Mouse (Mus musculus): ENCODE measurements around the gene Chsy1. TPM values are rescaled to one million over a fixed set of nuclear protein-coding genes. Genes with fewer than 3 reads are reported as not detected.
A peak's percentile ranks its signal among the peaks of the same experiment; 100 is the strongest.

Chsy1 gene
- polyA plus RNA-seq, 1 experiment from 2014 or later, result 13.4 TPM

DNA sequence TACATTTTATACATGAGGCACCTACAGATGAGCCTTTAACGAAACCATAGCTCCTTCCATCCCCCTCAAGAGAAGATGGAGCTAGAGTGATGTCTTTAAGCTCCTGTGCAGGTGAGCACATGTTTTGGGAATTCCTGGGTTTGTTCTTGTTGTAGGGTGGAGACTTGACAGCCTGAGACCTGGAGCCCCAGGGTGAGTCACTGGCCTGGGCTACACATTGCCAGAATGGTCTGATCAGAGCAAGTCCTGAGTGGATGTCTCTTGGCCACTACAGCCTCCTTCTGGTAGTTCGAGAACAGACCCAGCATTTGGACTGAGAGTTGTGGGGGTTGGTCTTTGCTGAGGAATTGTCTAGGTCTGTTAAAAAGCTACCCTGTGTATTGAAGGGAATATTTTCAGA is 92.3 kb downstream of the Chsy1 start:
- H3K4me3 ChIP-seq, result no peak overlapping the region
- H3K27me3 ChIP-seq (replicated peaks), result no peaks in the 10 kb centered on the region
- peaks cover 11% of the 10 kb centered on the region for H3K4me1 ChIP-seq
- H3K36me3 ChIP-seq, result no peaks in the 10 kb centered on the region
- H3K9ac ChIP-seq, result no peak overlapping the region
- no peak overlapping the region for H3K4me2 ChIP-seq (replicated peaks)
- H3K9me3 ChIP-seq, result peaks cover 4% of the 10 kb centered on the region; the same call in 1 of the 2 replicates
- no peak for ATAC-seq (ENCODE audit: low FRiP score, low read depth)
- H3K27ac ChIP-seq, result no peak overlapping the region
- 85% methylated on average over 2 of the region's 2 CpGs for whole genome bisulfite sequencing

DNA sequence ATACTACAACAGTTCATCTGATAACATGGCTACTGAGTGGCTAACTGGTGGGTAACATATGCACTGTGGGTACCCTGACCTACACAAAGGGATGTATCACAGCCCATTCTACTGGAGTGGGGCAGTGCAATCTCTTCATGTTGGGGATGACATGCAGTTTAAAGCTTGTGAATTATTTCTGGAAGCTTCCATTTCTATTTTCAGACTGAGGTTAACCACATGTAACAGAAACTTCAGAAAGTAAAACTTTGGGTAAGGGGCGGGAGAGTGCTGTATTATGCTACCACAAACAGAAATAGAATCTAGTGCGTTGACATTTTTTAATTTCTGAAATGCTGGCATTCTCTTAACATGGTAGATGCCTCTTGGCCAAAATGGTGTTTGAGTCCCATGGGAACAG is 100.6 kb downstream of the Chsy1 start:
- H3K27me3 ChIP-seq (replicated peaks), result no peaks in the 10 kb centered on the region
- WGBS, result 87% methylated on average over 2 of the region's 2 CpGs
- H3K9me3 ChIP-seq, result no peaks in the 10 kb centered on the region
- H3K9ac ChIP-seq, result no peak overlapping the region
- H3K4me2 ChIP-seq (replicated peaks), result no peak overlapping the region
- H3K4me3 ChIP-seq, result no peak overlapping the region
- ATAC-seq (ENCODE audit: low FRiP score, low read depth), result no peak
- H3K4me1 ChIP-seq, result no peaks in the 10 kb centered on the region
- no peak overlapping the region for H3K27ac ChIP-seq
- H3K36me3 ChIP-seq, result no peaks in the 10 kb centered on the region

DNA sequence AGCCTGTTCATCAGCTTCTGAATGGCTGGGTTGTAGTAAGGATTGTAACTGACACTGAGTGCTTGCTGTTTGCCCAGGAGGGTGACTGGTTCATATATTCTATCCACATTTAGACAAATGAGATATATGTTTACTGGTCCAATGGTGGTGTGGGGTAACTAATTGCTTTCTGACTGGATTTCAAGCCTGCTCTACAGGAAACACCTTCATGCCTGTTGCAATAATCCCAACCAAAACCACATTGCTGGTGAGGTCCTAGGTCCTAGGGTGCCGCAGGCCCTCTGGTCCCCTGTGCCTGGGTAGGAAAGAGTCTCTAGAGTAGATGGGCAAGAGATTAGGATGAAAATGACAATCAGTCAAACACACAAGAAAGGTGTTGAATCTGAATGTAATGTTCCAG is 103.6 kb downstream of the Chsy1 start:
- Histone ChIP-seq H3K9ac (no peak overlapping the region), H3K4me1 (peaks cover 4% of the 10 kb centered on the region), H3K4me3 (no peak overlapping the region), H3K4me2 (replicated peaks) (no peak overlapping the region), H3K36me3 (no peaks in the 10 kb centered on the region), H3K27ac (no peak overlapping the region), H3K9me3 (no peaks in the 10 kb centered on the region), H3K27me3 (replicated peaks) (no peaks in the 10 kb centered on the region)
- WGBS, result 92% methylated on average over 1 of the region's 1 CpGs
- ATAC-seq (ENCODE audit: low FRiP score, low read depth), result no peak

DNA sequence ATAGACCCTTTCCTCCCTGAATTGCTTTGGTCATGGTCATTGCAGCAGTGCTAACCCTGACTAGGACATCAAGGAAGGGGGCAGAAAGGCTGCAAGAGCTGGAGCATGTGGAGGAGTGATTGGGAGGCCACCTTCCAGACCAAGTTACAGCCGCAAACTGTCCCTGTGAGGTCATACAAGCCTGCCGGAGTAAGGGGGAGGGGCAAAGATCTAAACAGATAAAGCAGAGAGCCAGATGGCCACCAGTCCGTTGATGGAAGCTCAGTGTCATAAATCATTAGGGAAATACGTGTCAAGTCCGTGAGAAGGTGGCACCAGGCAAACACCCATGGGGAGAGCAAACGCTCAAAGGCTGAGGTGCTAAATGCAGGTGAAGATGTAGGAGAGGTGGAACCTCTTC is 105.2 kb downstream of the Chsy1 start:
- Histone ChIP-seq H3K9ac (no peak overlapping the region), H3K27ac (no peak overlapping the region), H3K4me2 (replicated peaks) (no peak overlapping the region), H3K36me3 (no peaks in the 10 kb centered on the region), H3K4me1 (peaks cover 13% of the 10 kb centered on the region), H3K27me3 (replicated peaks) (no peaks in the 10 kb centered on the region), H3K4me3 (no peak overlapping the region), H3K9me3 (no peaks in the 10 kb centered on the region)
- WGBS, result 60% methylated on average over 6 of the region's 6 CpGs
- no peak for ATAC-seq (ENCODE audit: low FRiP score, low read depth)

DNA sequence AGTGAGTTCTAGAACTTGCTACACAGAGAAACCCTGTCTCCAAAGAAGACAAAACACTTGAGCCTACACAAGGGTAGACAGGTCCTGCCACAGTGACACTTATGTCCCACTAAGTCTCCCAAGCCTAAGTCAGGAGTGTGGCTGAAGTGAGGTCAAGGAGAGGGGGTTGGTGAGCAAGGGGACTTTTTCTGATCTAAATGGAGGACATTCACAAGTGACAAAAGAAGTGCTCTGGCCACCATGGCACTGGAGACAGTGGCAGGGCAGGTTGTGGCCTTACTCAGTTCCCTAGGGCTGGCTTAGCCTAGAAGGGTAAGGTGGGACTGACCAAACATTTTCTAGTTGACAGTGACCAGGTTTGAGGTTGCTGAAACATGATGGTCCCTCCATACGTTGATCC is 106.6 kb downstream of the Chsy1 start:
- H3K9me3 ChIP-seq, result no peaks in the 10 kb centered on the region
- no peaks in the 10 kb centered on the region for H3K36me3 ChIP-seq
- peaks cover 13% of the 10 kb centered on the region for H3K4me1 ChIP-seq
- no peak for ATAC-seq (ENCODE audit: low FRiP score, low read depth)
- H3K27ac ChIP-seq, result no peak overlapping the region
- WGBS, result 82% methylated on average over 1 of the region's 1 CpGs
- H3K9ac ChIP-seq, result no peak overlapping the region
- no peak overlapping the region for H3K4me2 ChIP-seq (replicated peaks)
- H3K4me3 ChIP-seq, result no peak overlapping the region
- no peaks in the 10 kb centered on the region for H3K27me3 ChIP-seq (replicated peaks)

DNA sequence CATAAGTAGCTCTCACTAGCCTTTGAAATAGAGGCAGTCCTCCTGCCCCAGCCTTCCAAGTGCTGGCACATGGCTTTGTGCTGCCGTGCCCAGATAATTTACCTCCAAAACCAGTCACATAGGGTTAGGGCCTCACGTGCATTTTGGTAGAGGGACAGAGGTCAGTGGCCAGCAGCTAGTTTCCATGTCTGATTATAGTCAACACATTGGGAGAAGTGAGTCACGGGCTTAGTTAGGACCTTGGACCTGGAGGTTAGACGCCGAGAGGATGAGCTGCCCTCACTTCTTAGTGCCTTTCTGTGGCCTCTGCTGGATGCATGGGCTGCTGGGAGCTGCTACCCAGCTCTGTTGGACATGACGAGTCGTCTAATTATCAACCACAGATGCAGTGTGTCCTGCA is 107.7 kb downstream of the Chsy1 start:
- Histone ChIP-seq H3K4me3 (no peak overlapping the region), H3K36me3 (no peaks in the 10 kb centered on the region), H3K4me2 (replicated peaks) (no peak overlapping the region), H3K27ac (no peak overlapping the region), H3K9me3 (no peaks in the 10 kb centered on the region), H3K9ac (no peak overlapping the region), H3K27me3 (replicated peaks) (no peaks in the 10 kb centered on the region), H3K4me1 (peaks cover 13% of the 10 kb centered on the region)
- no peak for ATAC-seq (ENCODE audit: low FRiP score, low read depth)
- WGBS, result 77% methylated on average over 7 of the region's 7 CpGs

DNA sequence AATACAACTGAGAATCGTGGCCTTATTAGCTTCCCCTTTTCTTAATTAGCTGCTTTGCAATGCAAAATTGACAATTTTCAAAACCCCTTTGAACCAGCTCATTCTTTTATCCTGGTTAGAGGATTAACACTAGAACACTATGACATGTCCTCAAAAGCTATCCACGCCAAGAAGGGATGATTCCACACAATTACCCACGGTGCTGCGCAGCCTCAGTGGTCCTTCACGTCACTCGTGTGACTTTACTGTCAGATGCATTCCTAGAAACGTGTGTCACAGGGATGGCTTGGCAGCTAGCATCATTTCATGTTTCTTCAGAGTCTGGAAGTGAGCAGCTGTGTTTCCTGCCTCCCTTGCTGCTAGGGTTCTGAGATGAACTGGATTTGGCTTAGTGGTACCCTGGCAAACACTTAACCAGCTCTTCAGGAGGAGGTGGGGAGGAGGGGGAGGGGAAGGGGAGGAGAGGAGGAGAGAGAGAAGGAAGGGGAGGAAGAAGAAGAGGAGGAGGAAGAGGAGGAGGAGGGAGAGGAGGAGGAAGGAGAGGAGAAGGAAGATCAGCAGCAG is 108.3 kb downstream of the Chsy1 start:
- Histone ChIP-seq H3K27me3 (replicated peaks) (no peaks in the 10 kb centered on the region), H3K27ac (no peak overlapping the region), H3K4me1 (peaks cover 15% of the 10 kb centered on the region), H3K9ac (no peak overlapping the region), H3K9me3 (no peaks in the 10 kb centered on the region), H3K4me3 (no peak overlapping the region), H3K4me2 (replicated peaks) (no peak overlapping the region), H3K36me3 (no peaks in the 10 kb centered on the region)
- ATAC-seq (ENCODE audit: low FRiP score, low read depth), result no peak
- 79% methylated on average over 7 of the region's 7 CpGs for WGBS

DNA sequence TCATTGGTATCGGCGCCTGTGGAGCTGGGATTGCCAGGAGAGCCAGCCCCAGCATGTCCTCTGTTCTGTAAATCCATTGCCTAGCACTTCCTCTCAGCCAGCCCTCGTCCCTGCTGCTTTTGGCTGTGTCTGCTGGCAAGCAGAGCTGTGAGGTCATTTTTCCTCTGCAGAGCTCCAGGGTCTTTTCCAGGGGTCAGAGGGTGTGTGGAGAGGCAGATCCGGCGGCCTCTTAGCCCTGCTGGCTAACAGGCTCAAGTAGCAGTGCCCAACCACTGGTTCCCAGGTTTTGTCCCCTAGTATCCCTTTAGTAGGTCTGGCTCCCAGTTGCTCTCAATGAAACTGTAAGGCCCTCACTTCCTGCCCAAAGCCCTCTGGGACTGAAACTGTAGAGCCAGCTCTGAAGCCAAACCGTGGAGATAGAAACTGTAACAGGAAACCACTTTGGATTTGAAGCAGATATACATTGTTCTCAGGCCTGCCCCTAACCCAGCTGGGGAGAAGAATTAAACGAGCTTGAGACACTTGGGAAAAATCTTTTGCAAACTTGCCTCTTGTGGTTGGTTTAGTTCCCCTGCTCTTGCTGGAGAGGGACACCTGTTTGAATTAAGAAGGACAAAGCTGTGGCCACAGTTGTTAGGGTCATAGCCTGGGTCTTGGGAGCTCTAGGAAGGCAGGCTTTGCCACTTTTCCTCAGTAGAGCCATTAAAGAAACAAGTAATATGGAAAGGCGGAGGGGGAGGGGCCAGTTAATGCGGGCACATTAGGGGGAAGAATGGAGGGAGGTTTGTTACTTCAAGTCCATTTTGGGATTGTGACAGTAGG is 109.1 kb downstream of the Chsy1 start:
- H3K4me2 ChIP-seq (replicated peaks), result no peak overlapping the region
- 0 out of 2 replicates have a peak overlapping the region, but pooled peaks have one; percentile 46 for H3K27ac ChIP-seq
- WGBS, result 33% methylated on average over 9 of the region's 9 CpGs
- no peak overlapping the region for H3K9ac ChIP-seq
- H3K4me1 ChIP-seq, result peaks cover 18% of the 10 kb centered on the region
- H3K9me3 ChIP-seq, result no peaks in the 10 kb centered on the region
- no peaks in the 10 kb centered on the region for H3K36me3 ChIP-seq
- H3K4me3 ChIP-seq, result no peak overlapping the region
- no peaks in the 10 kb centered on the region for H3K27me3 ChIP-seq (replicated peaks)
- ATAC-seq (ENCODE audit: low FRiP score, low read depth), result no peak

DNA sequence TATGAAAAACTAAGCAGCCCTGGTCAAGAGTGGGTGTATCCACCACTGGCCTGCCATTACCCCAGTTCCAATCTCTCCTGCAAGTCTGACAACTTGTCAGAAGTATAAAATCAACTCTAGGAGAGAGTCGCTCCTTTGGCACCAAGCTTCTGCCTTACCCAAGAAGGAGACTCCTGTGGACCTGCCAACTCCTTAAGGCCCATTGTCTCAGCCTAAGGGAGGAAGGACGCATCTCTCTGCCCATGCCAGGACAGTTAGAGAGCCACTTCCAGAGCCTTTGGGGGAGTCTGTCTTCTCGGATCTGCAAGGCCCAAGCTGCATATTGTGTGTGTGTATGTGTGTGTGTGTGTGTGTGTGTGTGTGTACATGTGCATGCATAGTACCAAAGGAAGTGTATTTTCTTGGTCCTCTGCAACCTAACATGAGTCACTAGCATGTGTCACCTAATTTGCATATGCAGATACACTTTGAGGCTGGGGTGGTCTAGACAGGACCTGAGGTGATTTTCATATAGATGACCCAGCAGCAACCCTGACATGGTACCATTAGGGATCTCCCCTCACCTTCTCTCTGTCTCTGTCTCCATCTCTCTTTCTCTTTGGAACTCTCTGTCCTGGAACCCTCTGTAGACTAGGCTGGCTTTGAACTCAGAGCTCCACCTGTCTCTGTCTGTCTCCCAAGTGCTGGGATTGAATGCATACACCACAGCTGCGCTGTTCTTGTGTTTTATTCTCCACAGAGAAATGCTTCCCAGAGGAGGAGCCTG is 109.9 kb downstream of the Chsy1 start:
- no peak for ATAC-seq (ENCODE audit: low FRiP score, low read depth)
- Histone ChIP-seq H3K4me2 (replicated peaks) (no peak overlapping the region), H3K9ac (no peak overlapping the region), H3K4me1 (peaks cover 18% of the 10 kb centered on the region), H3K9me3 (no peaks in the 10 kb centered on the region), H3K36me3 (no peaks in the 10 kb centered on the region), H3K27ac (no peak overlapping the region), H3K27me3 (replicated peaks) (no peaks in the 10 kb centered on the region), H3K4me3 (no peak overlapping the region)
- 76% methylated on average over 4 of the region's 4 CpGs for WGBS

DNA sequence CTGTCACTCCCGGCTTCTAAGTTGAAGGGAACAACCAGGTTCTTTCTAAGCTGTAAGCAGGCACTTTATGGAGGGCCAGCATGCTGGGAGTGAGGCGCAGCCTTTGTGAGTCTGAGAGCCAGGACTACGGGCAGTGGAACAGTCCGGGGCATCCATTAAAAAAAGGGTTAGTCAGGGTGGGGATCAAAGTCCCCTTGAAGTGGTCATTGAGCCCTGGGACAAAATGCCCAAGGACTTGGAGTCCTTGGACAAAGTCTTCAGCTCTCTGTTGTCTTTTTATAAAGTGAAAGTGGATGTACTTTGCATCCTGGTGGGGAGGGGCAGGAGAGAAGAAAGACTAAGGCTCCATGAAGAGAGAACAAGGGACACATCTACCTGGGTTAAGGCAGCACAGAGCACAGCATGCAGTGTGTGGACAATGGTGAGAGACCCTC is 110.5 kb downstream of the Chsy1 start:
- WGBS, result 43% methylated on average over 4 of the region's 4 CpGs
- Histone ChIP-seq H3K27ac (no peak overlapping the region), H3K27me3 (replicated peaks) (no peaks in the 10 kb centered on the region), H3K9ac (no peak overlapping the region), H3K4me2 (replicated peaks) (no peak overlapping the region), H3K4me3 (no peak overlapping the region), H3K4me1 (peaks cover 18% of the 10 kb centered on the region), H3K9me3 (no peaks in the 10 kb centered on the region), H3K36me3 (no peaks in the 10 kb centered on the region)
- ATAC-seq (ENCODE audit: low FRiP score, low read depth), result no peak

DNA sequence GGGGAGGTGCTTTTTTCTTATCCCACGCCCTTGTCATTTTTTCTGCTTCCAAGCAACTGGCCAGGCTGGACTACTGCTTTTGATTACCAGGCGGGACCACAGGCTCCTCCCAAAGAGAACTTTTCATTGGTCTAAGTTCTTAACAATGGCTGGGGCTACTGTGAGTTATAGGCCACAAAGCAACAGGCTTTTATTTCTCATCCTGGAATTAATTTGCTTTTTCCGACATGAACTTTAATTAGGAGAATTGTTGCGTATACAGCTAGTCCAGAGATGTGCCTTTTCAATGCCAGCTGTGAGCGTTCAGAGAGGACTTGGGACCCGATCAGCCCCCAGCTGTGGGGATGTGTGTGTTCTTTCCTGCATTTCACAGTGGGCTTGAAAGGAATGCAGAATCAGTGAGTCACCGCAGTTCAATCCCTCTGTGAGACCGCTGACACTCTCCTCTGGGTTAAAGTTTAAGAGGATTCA is 113.3 kb downstream of the Chsy1 start:
- 12% methylated on average over 8 of the region's 8 CpGs for WGBS
- Histone ChIP-seq H3K36me3 (no peaks in the 10 kb centered on the region), H3K4me3 (no peak overlapping the region), H3K4me1 (peaks cover 17% of the 10 kb centered on the region), H3K27ac (no peak overlapping the region), H3K4me2 (replicated peaks) (peak overlapping the region; percentile 27; the same call in 1 of the 2 replicates), H3K9me3 (no peaks in the 10 kb centered on the region), H3K27me3 (replicated peaks) (no peaks in the 10 kb centered on the region), H3K9ac (no peak overlapping the region)
- ATAC-seq (ENCODE audit: low FRiP score, low read depth), result no peak
